Mouse (Mus musculus) CH12.LX (cell line): ENCODE measurements around the gene Sox1. TPM values are rescaled to one million over a fixed set of nuclear protein-coding genes. Genes with fewer than 3 reads are reported as not detected.

Experiments
- DNase-seq: peaks from one replicate; pipeline ENCODE4 v3.0.0-alpha.2; 2013; ENCODE audit errors: extremely low read depth
- H3K27ac ChIP-seq: 2 replicates; pipeline ENCODE4 v1.5.1; 2012; ENCODE audit warnings: low read depth, mild to moderate bottlenecking, control low read depth, moderate library complexity; ENCODE audit not compliant: insufficient read depth
- H3K27me3 ChIP-seq: replicated peaks from 2 replicates; pipeline ENCODE3; 2012; ENCODE audit warnings: inconsistent platforms
- H3K36me3 ChIP-seq, 2 experiments: replicated peaks in 1 of 2; 2 replicates each; pipeline versions ENCODE3 to v1.6.1; 2012; ENCODE audit warnings: inconsistent platforms in 1 of 2, low read length in 1 of 2, mild to moderate bottlenecking in 1 of 2, mixed read lengths in 1 of 2, moderate library complexity in 1 of 2; ENCODE audit not compliant: control insufficient read depth in 1 of 2, insufficient read depth in 1 of 2
- H3K4me1 ChIP-seq, 2 experiments: 2 replicates each; pipeline ENCODE4 v1.6.1; 2012; ENCODE audit warnings: inconsistent platforms in 1 of 2, moderate library complexity in 1 of 2; ENCODE audit not compliant: insufficient read depth in 2 of 2, control insufficient read depth in 1 of 2
- H3K4me2 ChIP-seq: 2 replicates; pipeline ENCODE4 v1.6.1; 2012; ENCODE audit warnings: low read depth, mild to moderate bottlenecking, control low read depth; ENCODE audit not compliant: poor library complexity, insufficient read depth, severe bottlenecking
- H3K4me3 ChIP-seq, 3 experiments: fragments of 150-350 bp in 1 of 3; sonication (generic) in 1 of 3; replicated peaks in 1 of 3; 2 replicates each; pipeline versions ENCODE3 to v1.5.1; 2011 to 2012; ENCODE audit warnings: low read depth in 2 of 3, low read length in 2 of 3, mild to moderate bottlenecking in 2 of 3, moderate library complexity in 2 of 3, control low read depth in 1 of 3, improper control_type of control experiment in 1 of 3, inconsistent platforms in 1 of 3, mixed read lengths in 1 of 3; ENCODE audit not compliant: poor library complexity in 1 of 3
- H3K79me2 ChIP-seq: replicated peaks from 2 replicates; pipeline ENCODE4 v1.6.1; 2012; ENCODE audit warnings: mild to moderate bottlenecking, moderate library complexity; ENCODE audit not compliant: control insufficient read depth, poor library complexity, insufficient read depth, severe bottlenecking; ENCODE audit errors: extremely low read depth
- H3K9ac ChIP-seq: 2 replicates; pipeline ENCODE4 v1.6.1; 2012; ENCODE audit warnings: low read depth, mild to moderate bottlenecking, control low read depth, moderate library complexity; ENCODE audit not compliant: insufficient read depth
- H3K9me3 ChIP-seq: replicated peaks from 2 replicates; pipeline ENCODE3; 2012; ENCODE audit warnings: low read length, inconsistent platforms, mixed read lengths
- ELF1 ChIP-seq: IDR thresholded peaks from 2 replicates; pipeline ENCODE4 v1.6.1; 2014; ENCODE audit warnings: low read depth, mild to moderate bottlenecking, inconsistent platforms, low read length, improper control_type of control experiment
- EP300 ChIP-seq: IDR thresholded peaks from 2 replicates; pipeline ENCODE4 v1.6.1; 2011; ENCODE audit warnings: low read length, improper control_type of control experiment
- ETS1 ChIP-seq: conservative IDR thresholded peaks from 2 replicates; pipeline ENCODE4 v1.6.1; 2012; ENCODE audit warnings: low read depth, mild to moderate bottlenecking, inconsistent platforms, low read length, improper control_type of control experiment, moderate library complexity
- JUN ChIP-seq: IDR thresholded peaks from 2 replicates; pipeline ENCODE4 v1.6.1; 2011; ENCODE audit warnings: low read depth, mild to moderate bottlenecking, low read length, improper control_type of control experiment, moderate library complexity; ENCODE audit not compliant: insufficient read depth
- JUND ChIP-seq: conservative IDR thresholded peaks from 2 replicates; pipeline ENCODE4 v1.6.1; 2011; ENCODE audit warnings: low read depth, low read length, improper control_type of control experiment
- MAZ ChIP-seq: IDR thresholded peaks from 2 replicates; pipeline ENCODE4 v1.6.1; 2012; ENCODE audit warnings: low read depth, mild to moderate bottlenecking, inconsistent platforms, low read length, improper control_type of control experiment, moderate library complexity
- MEF2A ChIP-seq: IDR thresholded peaks from 2 replicates; pipeline ENCODE4 v1.6.1; 2014; ENCODE audit warnings: low read depth, mild to moderate bottlenecking, inconsistent platforms, low read length, improper control_type of control experiment, borderline replicate concordance
- NRF1 ChIP-seq: IDR thresholded peaks from 2 replicates; pipeline ENCODE4 v1.6.1; 2014; ENCODE audit warnings: low read depth, mild to moderate bottlenecking, inconsistent platforms, low read length, improper control_type of control experiment, moderate library complexity
- PAX5 ChIP-seq: IDR thresholded peaks from 2 replicates; pipeline ENCODE4 v1.6.1; 2012; ENCODE audit warnings: low read length, inconsistent platforms, mixed read lengths
- POLR2AphosphoS2 ChIP-seq: IDR thresholded peaks from 2 replicates; pipeline ENCODE4 v1.6.1; 2011; ENCODE audit warnings: low read depth, low read length, improper control_type of control experiment
- RAD21 ChIP-seq: IDR thresholded peaks from 2 replicates; pipeline ENCODE4 v1.6.1; 2011; ENCODE audit warnings: low read depth, mild to moderate bottlenecking, low read length, improper control_type of control experiment, moderate library complexity
- SIN3A ChIP-seq: IDR thresholded peaks from 2 replicates; pipeline ENCODE4 v1.6.1; 2012; ENCODE audit warnings: low read length, improper control_type of control experiment, inconsistent platforms
- TBP ChIP-seq: conservative IDR thresholded peaks from 2 replicates; pipeline ENCODE4 v1.6.1; 2011; ENCODE audit warnings: low read depth, low read length, improper control_type of control experiment
- UBTF ChIP-seq: IDR thresholded peaks from 2 replicates; pipeline ENCODE4 v1.6.1; 2012; ENCODE audit warnings: low read depth, mild to moderate bottlenecking, inconsistent platforms, low read length, improper control_type of control experiment, moderate library complexity
- USF2 ChIP-seq: conservative IDR thresholded peaks from 2 replicates; pipeline ENCODE4 v1.6.1; 2011; ENCODE audit warnings: low read depth, low read length, improper control_type of control experiment
- ZNF384 ChIP-seq: IDR thresholded peaks from 2 replicates; pipeline ENCODE4 v1.6.1; 2012; ENCODE audit warnings: low read depth, low read length, improper control_type of control experiment, inconsistent platforms
- dilution Hi-C: fragments of 300-500 bp; cut with MboI; formaldehyde crosslinking; loops from 2 replicates; pipeline ENCODE4 v1.14.3; 2020; ENCODE audit warnings: low sequenced_read_pairs; ENCODE audit not compliant: extremely low pct_unique_long_range_greater_than_20kb, extremely low pct_ligation_motif_present
- in situ Hi-C: fragments of 300-500 bp; cut with MboI; formaldehyde crosslinking; loops from 3 replicates; pipeline ENCODE4 v1.14.3; 2019; ENCODE audit warnings: low sequenced_read_pairs, low pct_ligation_motif_present, low pct_unique_long_range_greater_than_20kb, mixed read lengths
- polyA plus RNA-seq: library from polyadenylated mRNA; unstranded; fragments of >175 nt; gene quantifications from 2 replicates; pipeline ENCODE4 v1.2.1, GENCODE M21; 2012; ENCODE audit warnings: low read depth; ENCODE audit not compliant: insufficient read length
- total RNA-seq, 2 experiments: library from RNA; depleted of rRNA; stranded (reverse); fragments of 300-350 nt in 1 of 2; fragments of >200 nt in 1 of 2; gene quantifications; 2 replicates each; pipeline ENCODE4 v1.2.3; 2012 to 2014

Sox1 gene
- total and polyA plus RNA-seq, 3 experiments: not detected

DNA sequence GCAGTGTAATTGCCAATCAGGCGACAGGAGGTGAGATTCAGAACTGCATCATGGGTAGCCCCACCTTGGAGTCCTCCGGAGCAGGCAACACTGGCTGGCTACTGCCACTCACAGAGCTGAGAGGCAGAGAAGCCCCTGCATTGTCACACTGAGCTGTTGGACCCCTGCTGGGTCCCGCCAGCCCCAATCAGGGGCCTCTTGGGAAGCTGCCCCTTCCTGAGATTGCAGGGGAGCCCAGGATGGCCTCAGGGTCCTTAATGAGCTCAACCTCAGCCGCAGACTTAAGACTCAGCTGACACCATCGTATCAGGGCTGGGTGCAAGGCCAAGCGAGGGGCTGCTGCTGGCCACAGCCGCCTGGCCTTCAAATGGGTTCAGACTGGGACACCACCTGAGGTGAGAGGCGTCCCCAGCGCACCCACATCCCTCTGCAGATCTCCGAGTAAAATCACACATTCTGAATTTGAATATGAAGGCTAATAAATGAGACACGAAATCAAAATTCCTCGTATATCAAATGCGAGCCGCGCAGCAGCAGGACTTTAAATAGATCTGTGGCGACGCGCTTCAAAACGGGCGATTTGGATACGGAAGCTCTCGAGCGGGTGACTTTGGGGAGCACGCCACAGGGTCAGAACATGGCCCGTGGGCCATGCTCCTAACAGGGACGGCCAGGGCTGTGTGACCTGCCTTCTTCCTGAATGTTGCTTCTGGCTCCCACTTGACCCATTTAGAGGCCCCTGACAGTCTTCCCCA is 51.0 kb downstream of the Sox1 start:
- dilution Hi-C loops: no loop called here
- Histone ChIP-seq H3K27me3 (peaks cover 54% of the 10 kb centered on the region), H3K79me2 (no peaks in the 10 kb centered on the region), H3K36me3 (no peaks in the 10 kb centered on the region), H3K27ac (no peak overlapping the region), H3K4me3 (no peak overlapping the region), H3K9me3 (peaks cover 9% of the 10 kb centered on the region), H3K4me2 (no peak overlapping the region), H3K4me1 (no peaks in the 10 kb centered on the region), H3K9ac (no peak overlapping the region)
- DNase-seq: no peak
- no peak for TF ChIP-seq USF2
- TF ChIP-seq POLR2AphosphoS2: no peak
- TF ChIP-seq SIN3A: no peak
- no peak for TF ChIP-seq MEF2A
- no peak for TF ChIP-seq ELF1
- no peak for TF ChIP-seq NRF1
- no peak for TF ChIP-seq EP300
- TF ChIP-seq MAZ: no peak
- TF ChIP-seq ETS1: no peak
- TF ChIP-seq JUN: no peak
- no peak for TF ChIP-seq TBP
- TF ChIP-seq UBTF: no peak
- TF ChIP-seq RAD21: no peak
- TF ChIP-seq JUND: no peak
- no peak for TF ChIP-seq PAX5
- TF ChIP-seq ZNF384: no peak
- in situ Hi-C loops: no loop called here

Other genes with a start within 250 kb of the Sox1 start
- not detected in 2 replicates for gene A230072I06Rik, start 116.5 kb upstream of the Sox1 start, total RNA-seq (2012; rRNA removed)
- not detected in 2 replicates for gene A230072I06Rik, start 116.5 kb upstream of the Sox1 start, total RNA-seq (2014; rRNA removed)
- gene A230072I06Rik, start 116.5 kb upstream of the Sox1 start, polyA plus RNA-seq: not detected in 2 replicates
- not detected in 2 replicates for gene Spaca7, start 177.7 kb downstream of the Sox1 start, total RNA-seq (2012; rRNA removed)
- not detected in 2 replicates for gene Spaca7, start 177.7 kb downstream of the Sox1 start, total RNA-seq (2014; rRNA removed)
- not detected in 2 replicates for gene Spaca7, start 177.7 kb downstream of the Sox1 start, polyA plus RNA-seq